Mouse (Mus musculus): ENCODE measurements around the gene Zfp708. TPM values are rescaled to one million over a fixed set of nuclear protein-coding genes. Genes with fewer than 3 reads are reported as not detected.
A peak's percentile ranks its signal among the peaks of the same experiment; 100 is the strongest.
"Not testable (repeated sequence)": the region's sequence is repeated elsewhere in the genome, so short reads cannot be mapped to it uniquely, and the experiment has no call there.

Gene Zfp708
- polyA plus RNA-seq (2014; fragmentation: Nextera tagmentation; extraction: Ambion mirVana): 12.4 and 12.6 TPM in 2 replicates

DNA sequence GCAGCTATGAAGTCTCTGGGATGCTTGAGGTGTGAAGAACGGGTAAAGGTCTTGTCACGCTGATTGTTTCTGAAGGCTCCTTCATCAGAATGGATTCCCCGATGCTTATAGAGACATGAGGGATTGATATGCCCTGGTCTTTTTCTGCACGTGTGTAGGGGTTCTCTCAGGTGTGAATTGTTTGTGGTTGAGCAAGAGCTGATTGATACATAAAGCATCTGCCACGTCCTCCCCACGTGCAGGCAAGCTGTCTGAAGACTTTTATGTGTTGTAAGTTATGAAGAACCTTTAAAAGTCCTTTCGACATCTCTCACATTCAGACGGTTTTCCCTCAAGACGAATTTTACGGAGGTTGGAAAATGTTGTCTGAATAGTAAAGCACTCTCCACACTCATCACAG lies at the start of gene Zfp708:
Gene Zfp708 (minus strand): TSS at position 101 of the 400 bp plus-strand sequence.
- Histone ChIP-seq H3K9me3 (ENCODE audit: control insufficient read depth, low read length) (no peaks in the 10 kb centered on the region), H3K4me2 (ENCODE audit: low read length) (no peak within 1 kb of the TSS), H3K4me1 (ENCODE audit: control insufficient read depth, insufficient read depth, low read length) (no peaks in the 10 kb centered on the region), H3K9ac (replicated peaks; ENCODE audit: low read length) (no peak within 1 kb of the TSS), H3K36me3 (ENCODE audit: control insufficient read depth, insufficient read depth, low read length) (no peaks in the 10 kb centered on the region), H3K27ac (replicated peaks; ENCODE audit: low read depth, low read length) (no peak within 1 kb of the TSS), H3K4me3 (replicated peaks; ENCODE audit: low read depth, low read length) (no peak within 1 kb of the TSS), H3K27me3 (ENCODE audit: control insufficient read depth, insufficient read depth, low read length) (no peaks in the 10 kb centered on the region)
- DNase-seq: no peak
- no peak for ATAC-seq (ENCODE audit: low FRiP score, low TSS enrichment)
- WGBS: 92% methylated on average over 10 of the region's 10 CpGs

DNA sequence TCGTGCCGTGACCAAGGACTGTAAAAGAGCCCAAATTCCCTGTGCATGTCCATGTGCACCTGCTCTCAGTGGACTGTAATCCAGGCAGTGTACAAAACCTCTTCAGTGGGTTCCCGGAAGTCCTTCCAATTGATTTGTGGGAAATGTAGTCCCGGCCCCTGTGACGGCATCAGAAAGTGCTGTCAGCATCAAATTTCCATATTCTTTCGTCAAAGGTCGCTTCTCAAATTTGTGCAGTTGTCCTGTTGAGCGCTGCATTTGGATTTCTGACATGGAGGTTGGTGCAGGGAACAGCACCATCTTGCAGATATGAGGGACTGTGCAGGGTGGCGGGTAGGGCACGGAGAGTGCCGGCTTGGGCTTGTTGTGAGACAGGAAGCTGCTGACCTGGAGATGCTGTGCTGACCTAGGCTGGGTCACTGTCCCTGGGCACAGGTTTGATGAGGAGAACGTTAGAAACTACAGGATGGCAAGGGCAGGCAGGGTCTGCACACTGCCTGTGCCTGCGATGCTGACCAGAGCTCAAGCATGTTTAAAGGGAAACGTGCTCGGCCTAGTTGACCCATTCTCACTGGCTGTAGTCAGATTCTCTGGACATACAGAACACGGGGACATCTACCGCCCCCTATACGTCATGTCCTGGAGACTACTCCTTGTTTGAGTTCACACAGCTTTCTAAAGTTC lies 30.4 kb upstream of the Zfp708 start:
- DNase-seq (peak; percentile 94), ATAC-seq (ENCODE audit: low FRiP score, low TSS enrichment) (peak; percentile 97)
- H3K4me2 ChIP-seq (ENCODE audit: low read length): peak overlapping the region; percentile 78
- WGBS: under 1% methylated on average over 18 of the region's 18 CpGs
- H3K4me3 ChIP-seq (replicated peaks; ENCODE audit: low read depth, low read length): peak overlapping the region; percentile 55
- H3K27me3 ChIP-seq (ENCODE audit: control insufficient read depth, insufficient read depth, low read length): no peaks in the 10 kb centered on the region
- H3K9me3 ChIP-seq (ENCODE audit: control insufficient read depth, low read length): no peaks in the 10 kb centered on the region
- H3K36me3 ChIP-seq (ENCODE audit: control insufficient read depth, insufficient read depth, low read length): no peaks in the 10 kb centered on the region
- H3K27ac ChIP-seq (replicated peaks; ENCODE audit: low read depth, low read length): peak overlapping the region; percentile 68
- H3K4me1 ChIP-seq (ENCODE audit: control insufficient read depth, insufficient read depth, low read length): peaks cover 6% of the 10 kb centered on the region
- peak overlapping the region; percentile 74 for H3K9ac ChIP-seq (replicated peaks; ENCODE audit: low read length)

DNA sequence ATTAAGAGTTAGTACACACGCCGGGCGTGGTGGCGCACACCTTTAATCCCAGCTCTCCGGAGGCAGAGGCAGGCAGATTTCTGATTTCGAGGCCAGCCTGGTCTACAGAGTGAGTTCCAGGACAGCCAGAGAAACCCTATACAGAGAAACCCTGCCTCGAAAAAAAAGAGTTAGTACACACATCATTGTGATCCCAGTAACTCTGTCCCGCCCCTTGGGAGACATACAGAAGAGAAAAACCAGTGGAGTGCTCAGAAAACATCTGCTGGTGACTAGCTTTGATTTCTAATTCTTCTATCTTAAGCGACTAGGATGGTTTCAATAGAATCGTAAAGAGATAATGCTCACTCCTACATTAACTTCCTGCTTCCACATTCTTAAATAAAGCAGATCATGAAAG lies 29.7 kb upstream of the Zfp708 start:
- peak; percentile 6 for DNase-seq
- 0 out of 2 replicates have a peak overlapping the region, but pooled peaks have one; percentile 17 for H3K27ac ChIP-seq (replicated peaks; ENCODE audit: low read depth, low read length)
- H3K4me3 ChIP-seq (replicated peaks; ENCODE audit: low read depth, low read length): peak overlapping the region; percentile 55
- H3K4me1 ChIP-seq (ENCODE audit: control insufficient read depth, insufficient read depth, low read length); H3K36me3 ChIP-seq (ENCODE audit: control insufficient read depth, insufficient read depth, low read length); H3K27me3 ChIP-seq (ENCODE audit: control insufficient read depth, insufficient read depth, low read length); H3K9me3 ChIP-seq (ENCODE audit: control insufficient read depth, low read length): not testable (repeated sequence)
- H3K9ac ChIP-seq (replicated peaks; ENCODE audit: low read length): peak overlapping the region; percentile 74; the same call in 1 of the 2 replicates
- peak; percentile 5 for ATAC-seq (ENCODE audit: low FRiP score, low TSS enrichment)
- peak overlapping the region; percentile 78 for H3K4me2 ChIP-seq (ENCODE audit: low read length)
- 81% methylated on average over 10 of the region's 10 CpGs for WGBS

DNA sequence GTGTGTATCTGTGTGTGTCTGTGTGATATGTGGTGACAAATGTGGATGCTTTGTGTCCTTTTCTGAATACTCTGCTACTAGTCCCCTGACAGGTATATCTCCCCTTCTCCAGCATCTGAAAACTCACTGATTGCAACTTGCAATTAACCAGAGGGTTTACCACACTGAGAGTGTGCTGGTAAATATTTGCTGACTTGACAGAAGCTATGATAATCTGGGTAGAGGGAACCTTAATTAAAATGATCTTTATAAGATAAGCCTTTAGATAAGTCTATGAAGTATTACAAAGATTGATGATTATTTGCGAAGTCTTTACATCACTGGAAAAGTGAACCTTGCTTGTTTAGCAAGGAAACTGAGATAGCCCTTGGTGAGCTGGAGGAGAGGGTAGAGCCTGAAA lies 26.7 kb upstream of the Zfp708 start:
- H3K9ac ChIP-seq (replicated peaks; ENCODE audit: low read length): no peak overlapping the region
- no peak for ATAC-seq (ENCODE audit: low FRiP score, low TSS enrichment)
- H3K4me3 ChIP-seq (replicated peaks; ENCODE audit: low read depth, low read length): no peak overlapping the region
- DNase-seq: no peak
- H3K27ac ChIP-seq (replicated peaks; ENCODE audit: low read depth, low read length): no peak overlapping the region
- WGBS: 95% methylated on average over 1 of the region's 1 CpGs
- no peak overlapping the region for H3K4me2 ChIP-seq (ENCODE audit: low read length)
- H3K27me3 ChIP-seq (ENCODE audit: control insufficient read depth, insufficient read depth, low read length): no peaks in the 10 kb centered on the region
- peaks cover 6% of the 10 kb centered on the region for H3K4me1 ChIP-seq (ENCODE audit: control insufficient read depth, insufficient read depth, low read length)
- no peaks in the 10 kb centered on the region for H3K36me3 ChIP-seq (ENCODE audit: control insufficient read depth, insufficient read depth, low read length)
- H3K9me3 ChIP-seq (ENCODE audit: control insufficient read depth, low read length): no peaks in the 10 kb centered on the region

DNA sequence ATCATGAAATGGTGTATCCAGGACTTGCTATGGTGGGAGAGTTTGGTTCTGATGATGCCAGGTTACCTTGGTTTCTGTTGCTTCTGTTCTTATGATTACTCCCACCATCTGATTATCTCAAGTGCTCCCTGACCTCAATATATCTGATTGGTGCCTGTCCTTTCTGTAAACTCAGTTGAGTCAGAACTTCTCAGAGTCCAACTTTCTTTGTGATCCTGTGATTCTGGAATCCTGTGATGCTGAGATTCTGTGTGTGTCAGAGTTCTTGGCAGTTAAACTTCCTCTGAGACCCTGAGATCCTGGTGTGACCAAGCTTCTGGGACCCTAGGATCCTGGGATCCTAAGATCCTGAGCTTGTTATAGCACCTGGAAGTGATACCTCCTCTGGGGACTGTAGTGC lies 23.6 kb upstream of the Zfp708 start, which contains the start of gene Zfp759:
Gene Zfp759 (plus strand): TSS at position 301 of the 400 bp plus-strand sequence.
- H3K36me3 ChIP-seq (ENCODE audit: control insufficient read depth, insufficient read depth, low read length); H3K27ac ChIP-seq (replicated peaks; ENCODE audit: low read depth, low read length); H3K4me2 ChIP-seq (ENCODE audit: low read length); H3K4me3 ChIP-seq (replicated peaks; ENCODE audit: low read depth, low read length); H3K9me3 ChIP-seq (ENCODE audit: control insufficient read depth, low read length); H3K9ac ChIP-seq (replicated peaks; ENCODE audit: low read length); H3K4me1 ChIP-seq (ENCODE audit: control insufficient read depth, insufficient read depth, low read length); ATAC-seq (ENCODE audit: low FRiP score, low TSS enrichment); H3K27me3 ChIP-seq (ENCODE audit: control insufficient read depth, insufficient read depth, low read length); DNase-seq: not testable (repeated sequence)

DNA sequence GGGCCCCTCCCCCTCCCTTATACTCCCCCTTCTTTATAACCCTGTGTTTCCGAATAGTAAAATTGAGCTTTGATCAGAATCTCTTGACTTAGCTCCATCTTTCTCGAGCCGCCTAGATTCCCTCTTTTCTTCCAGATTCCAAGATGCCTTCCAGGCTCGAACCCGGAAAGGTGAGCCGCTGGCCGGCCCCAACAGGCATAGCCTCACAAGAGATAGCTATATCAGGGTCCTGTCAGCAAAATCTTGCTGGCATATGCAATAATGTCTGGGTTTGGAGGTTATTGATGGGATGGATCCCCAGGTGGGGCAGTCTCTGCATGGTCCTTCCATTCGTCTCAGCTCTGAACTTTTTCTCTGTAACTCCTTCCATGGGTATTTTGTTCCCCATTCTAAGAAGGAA lies 18.4 kb upstream of the Zfp708 start, which contains the start of gene Rslcan18:
Gene Rslcan18 (minus strand): TSS at position 101 of the 400 bp plus-strand sequence.
- not testable (repeated sequence) for H3K4me2 ChIP-seq (ENCODE audit: low read length); DNase-seq; H3K27me3 ChIP-seq (ENCODE audit: control insufficient read depth, insufficient read depth, low read length); H3K9ac ChIP-seq (replicated peaks; ENCODE audit: low read length); H3K9me3 ChIP-seq (ENCODE audit: control insufficient read depth, low read length); H3K27ac ChIP-seq (replicated peaks; ENCODE audit: low read depth, low read length); ATAC-seq (ENCODE audit: low FRiP score, low TSS enrichment); H3K4me1 ChIP-seq (ENCODE audit: control insufficient read depth, insufficient read depth, low read length); H3K36me3 ChIP-seq (ENCODE audit: control insufficient read depth, insufficient read depth, low read length); H3K4me3 ChIP-seq (replicated peaks; ENCODE audit: low read depth, low read length)
- 90% methylated on average over 8 of the region's 8 CpGs for WGBS

DNA sequence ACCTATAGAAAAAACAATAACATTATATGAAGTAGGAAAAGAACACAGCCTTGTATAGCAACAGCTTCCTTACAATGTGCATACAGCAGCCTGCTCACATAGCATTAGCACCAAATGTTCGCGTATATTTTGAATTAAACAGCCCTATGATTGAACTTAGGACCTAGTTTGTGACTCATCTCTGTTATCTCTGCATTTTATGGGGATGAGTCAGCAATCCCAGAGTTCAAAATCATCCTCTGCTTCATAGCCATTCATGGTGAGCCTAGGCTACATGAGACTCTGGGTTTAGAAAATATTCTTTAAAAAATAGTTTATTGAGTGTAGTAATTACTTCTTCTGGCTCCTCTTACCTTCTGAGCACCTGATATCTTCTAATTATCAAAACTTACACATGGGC lies 15.5 kb upstream of the Zfp708 start:
- 91% methylated on average over 2 of the region's 2 CpGs for WGBS
- DNase-seq (no peak), ATAC-seq (ENCODE audit: low FRiP score, low TSS enrichment) (no peak)
- H3K4me1 ChIP-seq (ENCODE audit: control insufficient read depth, insufficient read depth, low read length): no peaks in the 10 kb centered on the region
- no peak overlapping the region for H3K4me2 ChIP-seq (ENCODE audit: low read length)
- H3K36me3 ChIP-seq (ENCODE audit: control insufficient read depth, insufficient read depth, low read length): no peaks in the 10 kb centered on the region
- H3K9me3 ChIP-seq (ENCODE audit: control insufficient read depth, low read length): no peaks in the 10 kb centered on the region
- H3K9ac ChIP-seq (replicated peaks; ENCODE audit: low read length): no peak overlapping the region
- H3K27me3 ChIP-seq (ENCODE audit: control insufficient read depth, insufficient read depth, low read length): no peaks in the 10 kb centered on the region
- no peak overlapping the region for H3K27ac ChIP-seq (replicated peaks; ENCODE audit: low read depth, low read length)
- no peak overlapping the region for H3K4me3 ChIP-seq (replicated peaks; ENCODE audit: low read depth, low read length)

DNA sequence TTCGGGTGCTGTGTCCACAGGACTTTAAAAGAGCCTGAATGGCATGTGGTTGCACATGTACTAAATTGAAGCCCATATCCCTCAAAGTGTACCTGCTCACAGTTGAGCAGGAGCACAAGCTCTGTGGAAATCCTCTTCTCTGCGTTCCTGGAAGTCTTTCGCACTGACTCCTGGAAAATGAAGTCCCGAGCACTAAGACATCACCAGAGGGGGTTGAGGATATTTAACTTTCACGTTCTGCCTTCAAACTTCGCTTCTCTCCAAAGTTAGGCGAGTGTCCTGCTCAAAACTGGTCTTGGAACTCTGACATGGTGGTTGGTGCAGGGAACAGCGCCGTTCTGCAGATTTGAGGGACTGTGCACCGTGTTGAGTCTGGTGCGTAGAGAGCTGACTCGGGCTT lies 14.3 kb upstream of the Zfp708 start:
- Histone ChIP-seq H3K27ac (replicated peaks; ENCODE audit: low read depth, low read length) (no peak overlapping the region), H3K36me3 (ENCODE audit: control insufficient read depth, insufficient read depth, low read length) (no peaks in the 10 kb centered on the region), H3K4me1 (ENCODE audit: control insufficient read depth, insufficient read depth, low read length) (peaks cover 4% of the 10 kb centered on the region; the same call in 1 of the 2 replicates), H3K9me3 (ENCODE audit: control insufficient read depth, low read length) (no peaks in the 10 kb centered on the region), H3K27me3 (ENCODE audit: control insufficient read depth, insufficient read depth, low read length) (no peaks in the 10 kb centered on the region), H3K4me3 (replicated peaks; ENCODE audit: low read depth, low read length) (no peak overlapping the region), H3K9ac (replicated peaks; ENCODE audit: low read length) (no peak overlapping the region), H3K4me2 (ENCODE audit: low read length) (no peak overlapping the region)
- WGBS: 81% methylated on average over 12 of the region's 12 CpGs
- ATAC-seq (ENCODE audit: low FRiP score, low TSS enrichment) (no peak), DNase-seq (no peak)

DNA sequence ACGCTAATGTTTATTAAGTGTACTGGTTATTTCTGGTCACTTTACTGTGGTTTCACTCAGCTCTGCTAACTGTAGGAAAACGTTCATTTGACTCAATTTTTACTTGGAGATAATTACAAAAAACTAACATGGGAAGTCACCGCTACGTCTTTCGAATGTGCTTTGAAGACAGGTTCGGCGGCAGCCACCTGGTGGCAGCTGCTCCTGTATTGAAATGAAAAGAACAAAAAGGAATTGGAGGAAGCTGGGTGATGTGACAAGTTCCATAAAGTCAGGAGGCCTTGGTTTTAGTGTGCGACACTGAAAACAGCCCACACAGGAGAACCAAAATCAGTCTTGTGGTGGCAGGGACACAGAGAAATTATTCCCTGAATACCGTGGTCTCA lies 11.0 kb upstream of the Zfp708 start:
- Histone ChIP-seq H3K27me3 (ENCODE audit: control insufficient read depth, insufficient read depth, low read length) (no peaks in the 10 kb centered on the region), H3K9ac (replicated peaks; ENCODE audit: low read length) (no peak overlapping the region), H3K4me1 (ENCODE audit: control insufficient read depth, insufficient read depth, low read length) (peaks cover 4% of the 10 kb centered on the region; the same call in 1 of the 2 replicates), H3K36me3 (ENCODE audit: control insufficient read depth, insufficient read depth, low read length) (no peaks in the 10 kb centered on the region), H3K4me2 (ENCODE audit: low read length) (peak overlapping the region; percentile 76), H3K4me3 (replicated peaks; ENCODE audit: low read depth, low read length) (peak overlapping the region; percentile 46), H3K9me3 (ENCODE audit: control insufficient read depth, low read length) (no peaks in the 10 kb centered on the region), H3K27ac (replicated peaks; ENCODE audit: low read depth, low read length) (0 out of 2 replicates have a peak overlapping the region, but pooled peaks have one; percentile 43)
- DNase-seq (no peak), ATAC-seq (ENCODE audit: low FRiP score, low TSS enrichment) (peak; percentile 67)
- 5% methylated on average over 9 of the region's 9 CpGs for WGBS
